Mouse (Mus musculus) kidney, adult 2 months (tissue): Measurements from ENCODE around the gene Rps6kc1. TPM values are rescaled to one million over a fixed set of nuclear protein-coding genes. Genes with fewer than 3 reads are reported as not detected.
A peak's percentile ranks its signal among the peaks of the same experiment; 100 is the strongest.

Experiments
- DNase-seq: peaks from one replicate; pipeline ENCODE4 v3.0.0; 2021
- H3K27ac ChIP-seq: fragments of 200-500 bp; 2 replicates; pipeline ENCODE4 v1.5.1; 2012; ENCODE audit warnings: low read depth, low read length, control low read depth, inconsistent platforms; ENCODE audit not compliant: insufficient read depth
- H3K27me3 ChIP-seq: fragments of 200-500 bp; replicated peaks from 2 replicates; pipeline ENCODE4 v1.6.1; 2012; ENCODE audit warnings: mild to moderate bottlenecking, moderate library complexity, low read length, inconsistent platforms; ENCODE audit not compliant: control insufficient read depth, insufficient read depth
- H3K36me3 ChIP-seq: fragments of 200-500 bp; 2 replicates; pipeline ENCODE4 v1.6.1; 2012; ENCODE audit warnings: mild to moderate bottlenecking, moderate library complexity, low read length, inconsistent platforms; ENCODE audit not compliant: control insufficient read depth, insufficient read depth
- H3K4me1 ChIP-seq: fragments of 200-500 bp; 2 replicates; pipeline ENCODE4 v1.6.1; 2011; ENCODE audit warnings: low read length; ENCODE audit not compliant: control insufficient read depth, insufficient read depth
- H3K4me3 ChIP-seq: fragments of 200-500 bp; 2 replicates; pipeline ENCODE4 v1.5.1; 2011; ENCODE audit warnings: mild to moderate bottlenecking, low read depth, low read length, control low read depth; ENCODE audit not compliant: insufficient read depth
- CTCF ChIP-seq: fragments of 200-500 bp; conservative IDR thresholded peaks from 2 replicates; pipeline ENCODE4 v1.5.1; 2011; ENCODE audit warnings: low read depth, mild to moderate bottlenecking, control low read depth, low read length, moderate library complexity, mixed read lengths; ENCODE audit not compliant: insufficient read depth, insufficient read length
- POLR2A ChIP-seq: fragments of 200-500 bp; IDR thresholded peaks from one replicate; pipeline ENCODE4 v1.6.1; 2011; ENCODE audit warnings: low read depth, low read length, control low read depth
- WGBS: fragments of 180-500 bp; shearing (Covaris S2); methylation state at CpG from one replicate; pipeline ENCODE4 v1.1.7; 2018; 5-methylcytosine and 5-hydroxymethylcytosine counted together
- polyA plus RNA-seq: library from polyadenylated mRNA; depleted of rRNA; stranded (reverse); fragments of >200 nt; gene quantifications from 2 replicates; pipeline ENCODE4 v1.2.3, GENCODE M21; 2012

Gene Rps6kc1
- polyA plus RNA-seq, 1 experiment, result 8.3 TPM

DNA sequence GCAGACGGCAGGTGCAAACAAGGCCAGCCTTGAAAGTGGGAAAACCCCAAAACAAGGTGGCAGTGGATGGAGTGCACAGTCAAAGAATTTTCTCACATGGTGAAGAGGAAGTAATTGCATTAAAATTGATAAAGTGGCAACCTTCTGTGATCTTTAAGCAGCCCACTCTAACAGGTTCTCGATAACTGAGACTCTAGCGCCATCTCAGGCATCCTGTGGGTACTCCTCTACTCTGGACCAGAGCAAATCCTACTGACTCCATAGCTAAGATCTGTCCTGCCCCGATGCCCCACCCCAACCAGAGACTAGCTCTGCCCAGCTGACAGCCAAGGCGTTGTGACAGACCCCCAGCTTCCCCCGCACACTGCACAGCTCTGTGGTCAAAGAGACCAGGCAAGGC is 101.2 kb downstream of the Rps6kc1 start:
- no peak for DNase-seq
- TF ChIP-seq POLR2A (no peak), CTCF (no peak)

DNA sequence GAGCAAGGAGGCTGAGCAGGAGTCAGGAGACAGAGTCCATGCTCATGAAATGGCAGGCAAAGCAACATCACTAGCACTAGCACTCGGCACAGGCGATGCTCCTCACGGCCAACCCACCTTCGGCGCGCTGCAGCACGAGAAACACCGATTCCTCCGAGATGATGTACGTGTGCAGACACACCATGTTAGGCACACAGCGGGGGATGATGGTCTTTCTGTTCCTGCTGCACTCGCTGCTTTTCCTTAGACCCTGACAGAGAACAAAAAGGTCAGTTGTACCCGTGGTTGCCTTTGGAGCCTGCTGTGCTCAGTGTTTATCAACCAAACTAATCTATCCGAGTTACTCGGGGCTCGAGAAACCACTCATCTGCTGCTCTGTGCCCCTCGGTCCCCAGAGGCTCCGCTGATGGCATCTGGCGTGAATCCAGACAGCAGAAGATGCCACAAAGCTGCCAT is 102.8 kb downstream of the Rps6kc1 start:
- no peak for DNase-seq
- no peak for TF ChIP-seq POLR2A
- TF ChIP-seq CTCF, result no peak
- H3K27me3 ChIP-seq, result no peaks in the 10 kb centered on the region
- H3K4me3 ChIP-seq, result no peak overlapping the region
- WGBS, result 78% methylated on average over 19 of the region's 19 CpGs
- no peaks in the 10 kb centered on the region for H3K36me3 ChIP-seq
- no peaks in the 10 kb centered on the region for H3K4me1 ChIP-seq
- H3K27ac ChIP-seq, result no peak overlapping the region

More for the DNA sequence above, 101.2 kb downstream of the Rps6kc1 start:
- Histone ChIP-seq H3K4me3 (no peak overlapping the region), H3K27me3 (no peaks in the 10 kb centered on the region), H3K36me3 (no peaks in the 10 kb centered on the region), H3K4me1 (no peaks in the 10 kb centered on the region), H3K27ac (no peak overlapping the region)
- 87% methylated on average over 6 of the region's 6 CpGs for WGBS

DNA sequence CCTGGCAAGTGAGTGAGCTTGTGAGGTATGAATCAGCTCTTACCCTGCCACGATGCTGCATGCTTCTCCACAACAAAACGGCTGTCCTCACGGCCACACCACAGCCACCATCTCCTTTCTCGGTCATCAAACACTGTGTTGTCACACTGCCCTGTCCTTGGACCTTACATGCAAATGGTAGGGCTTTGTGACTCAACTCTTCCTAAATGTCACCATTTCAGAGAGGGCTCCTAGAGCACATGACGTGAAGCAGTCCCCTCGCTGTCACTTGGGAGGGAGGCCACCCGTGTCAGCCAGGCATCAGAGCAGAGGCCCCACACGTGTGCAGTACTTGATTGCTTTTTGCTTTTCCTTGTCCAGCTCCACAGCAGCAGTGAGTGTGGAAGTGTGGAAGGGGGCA is 104.8 kb downstream of the Rps6kc1 start:
- peaks cover 2% of the 10 kb centered on the region; the same call in 1 of the 2 replicates for H3K36me3 ChIP-seq
- H3K27ac ChIP-seq, result no peak overlapping the region
- 89% methylated on average over 8 of the region's 8 CpGs for whole genome bisulfite sequencing
- no peaks in the 10 kb centered on the region for H3K27me3 ChIP-seq
- no peak overlapping the region for H3K4me3 ChIP-seq
- H3K4me1 ChIP-seq, result no peaks in the 10 kb centered on the region
- TF ChIP-seq CTCF (no peak), POLR2A (no peak)
- no peak for DNase-seq

DNA sequence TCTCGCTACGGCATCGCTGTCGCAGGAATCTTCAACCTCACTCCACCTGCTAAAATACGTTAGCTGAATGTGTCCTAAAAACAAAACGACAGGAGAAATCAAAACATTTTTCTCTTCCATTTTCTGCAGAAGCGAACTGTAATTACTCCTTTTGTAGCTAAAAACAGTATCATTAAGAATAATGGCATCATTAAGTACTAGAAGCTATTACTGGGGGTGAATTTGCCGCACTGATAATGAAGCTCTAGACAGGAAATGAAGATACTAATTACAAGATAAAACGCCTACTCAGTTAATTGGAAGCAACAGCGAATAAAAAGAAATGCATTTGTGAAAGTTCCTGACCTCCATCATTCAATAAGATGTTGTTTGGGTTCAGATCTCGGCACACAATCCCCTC is 112.9 kb downstream of the Rps6kc1 start:
- no peak for DNase-seq
- Histone ChIP-seq H3K27ac (no peak overlapping the region), H3K4me1 (peaks cover 8% of the 10 kb centered on the region; the same call in 1 of the 2 replicates), H3K4me3 (no peak overlapping the region), H3K36me3 (peaks cover 2% of the 10 kb centered on the region; the same call in 1 of the 2 replicates), H3K27me3 (no peaks in the 10 kb centered on the region)
- 93% methylated on average over 11 of the region's 11 CpGs for WGBS
- TF ChIP-seq CTCF, result no peak
- TF ChIP-seq POLR2A, result no peak

DNA sequence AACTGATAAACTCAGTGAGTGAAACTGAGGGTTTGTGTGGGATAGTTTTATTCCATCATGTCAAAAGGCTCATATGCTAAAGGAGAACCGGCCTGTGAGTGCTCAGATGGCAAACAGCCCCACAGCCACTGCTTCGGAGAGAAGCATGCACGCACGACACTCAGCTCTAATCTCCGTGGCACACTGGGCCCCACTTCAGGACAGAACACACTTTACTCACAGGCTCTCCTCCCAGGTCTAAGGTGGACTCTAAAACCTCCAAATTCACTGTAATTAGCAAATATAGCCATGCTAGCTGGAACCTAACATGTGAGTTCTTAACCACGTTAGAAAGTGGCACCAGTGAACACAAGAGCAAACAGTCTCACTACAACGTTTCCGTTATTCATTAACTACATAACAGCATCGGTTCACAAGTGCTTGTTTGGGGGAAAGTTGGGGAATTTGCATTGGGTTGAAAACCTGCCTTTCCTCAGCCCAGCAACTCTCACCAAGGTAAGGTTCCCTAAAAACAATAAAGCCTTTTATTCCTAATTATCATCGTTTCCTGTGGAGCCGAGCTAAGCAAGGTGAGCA is 114.0 kb downstream of the Rps6kc1 start:
- WGBS, result 45% methylated on average over 11 of the region's 11 CpGs
- DNase-seq, result peak; percentile 31
- Histone ChIP-seq H3K4me1 (peaks cover 8% of the 10 kb centered on the region; the same call in 1 of the 2 replicates), H3K27me3 (no peaks in the 10 kb centered on the region), H3K36me3 (no peaks in the 10 kb centered on the region), H3K27ac (no peak overlapping the region), H3K4me3 (no peak overlapping the region)
- no peak for TF ChIP-seq CTCF
- TF ChIP-seq POLR2A, result no peak

DNA sequence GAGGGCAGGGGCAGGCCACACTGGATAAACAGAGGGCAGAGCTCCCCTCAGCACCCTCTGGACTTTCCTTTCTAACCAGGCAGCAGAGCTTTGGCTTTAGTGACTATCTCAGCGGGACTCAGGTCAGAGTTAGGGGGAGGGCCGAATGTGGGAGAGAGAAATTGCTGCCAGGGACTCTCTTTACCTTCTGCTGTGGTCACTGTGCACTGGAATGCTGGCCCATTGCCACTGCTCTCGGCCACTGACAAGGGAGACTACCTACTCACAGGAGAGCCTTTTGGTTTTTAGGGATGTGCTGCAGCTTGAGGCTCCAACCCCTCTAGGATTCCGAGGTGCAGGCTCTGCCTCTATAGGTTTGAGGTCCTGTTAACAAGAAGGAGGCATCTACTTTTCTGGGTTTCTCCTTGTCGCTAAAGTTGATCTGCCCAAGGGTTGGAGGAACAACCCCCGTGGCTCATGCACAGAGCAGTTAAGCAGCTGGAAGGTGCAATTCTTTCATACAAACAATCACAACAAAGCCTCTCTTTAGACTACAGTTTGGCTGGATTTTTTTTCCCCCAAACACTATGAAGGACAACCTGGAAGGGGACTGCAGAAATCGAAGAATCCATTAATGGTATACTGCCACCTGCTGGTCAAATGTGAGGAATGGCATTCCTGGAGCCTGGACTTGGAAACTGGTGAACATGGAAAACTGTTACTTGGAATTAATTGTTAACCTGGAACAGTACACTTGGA is 114.7 kb downstream of the Rps6kc1 start:
- Histone ChIP-seq H3K27ac (no peak overlapping the region), H3K4me1 (peaks cover 8% of the 10 kb centered on the region; the same call in 1 of the 2 replicates), H3K4me3 (no peak overlapping the region), H3K27me3 (no peaks in the 10 kb centered on the region), H3K36me3 (no peaks in the 10 kb centered on the region)
- TF ChIP-seq POLR2A, result no peak
- TF ChIP-seq CTCF, result peak; percentile 47
- WGBS, result 29% methylated on average over 7 of the region's 7 CpGs
- peak; percentile 80 for DNase-seq

DNA sequence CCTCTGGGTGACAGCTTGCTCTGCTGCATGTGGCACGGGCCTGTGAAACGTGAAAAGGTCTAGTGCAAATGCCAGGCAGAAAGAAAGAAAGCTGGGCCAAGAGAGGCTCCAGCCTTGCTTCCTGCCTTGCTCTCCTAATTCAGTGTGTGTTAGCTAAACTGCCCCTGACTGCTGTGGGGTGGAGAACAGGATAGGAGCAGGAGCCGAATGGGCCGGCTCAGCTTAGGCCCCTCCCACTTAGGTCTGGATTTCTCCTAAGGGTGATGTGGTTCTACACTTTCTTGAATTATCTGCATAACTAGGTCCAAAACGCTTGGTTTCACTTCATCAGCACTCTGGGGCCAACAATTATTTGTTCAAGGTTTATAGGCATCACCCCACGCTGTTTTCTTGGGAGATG is 119.9 kb downstream of the Rps6kc1 start:
- Histone ChIP-seq H3K27ac (no peak overlapping the region), H3K36me3 (no peaks in the 10 kb centered on the region), H3K27me3 (no peaks in the 10 kb centered on the region), H3K4me1 (0 out of 2 replicates have a peak, but pooled peaks cover under 1% of the 10 kb centered on the region), H3K4me3 (no peak overlapping the region)
- no peak for TF ChIP-seq POLR2A
- TF ChIP-seq CTCF, result no peak
- no peak for DNase-seq
- 63% methylated on average over 6 of the region's 6 CpGs for whole genome bisulfite sequencing
